Mouse (Mus musculus) myocyte (in vitro differentiated cells): ENCODE measurements around the gene Zfp42. TPM values are rescaled to one million over a fixed set of nuclear protein-coding genes. Genes with fewer than 3 reads are reported as not detected.

Experiments
- H3K27me3 ChIP-seq: one replicate; pipeline ENCODE4 v1.6.1; 2011; ENCODE audit not compliant: control insufficient read depth, insufficient read depth, insufficient read length
- H3K36me3 ChIP-seq: one replicate; pipeline ENCODE4 v1.6.1; 2011; ENCODE audit not compliant: control insufficient read depth, insufficient read depth
- H3K4me2 ChIP-seq: one replicate; pipeline ENCODE4 v1.6.1; 2011; ENCODE audit warnings: low read depth, control low read depth
- H3K4me3 ChIP-seq: one replicate; pipeline ENCODE4 v1.5.1; 2011; ENCODE audit warnings: mild to moderate bottlenecking, control low read depth, moderate library complexity
- H3K79me2 ChIP-seq: one replicate; pipeline ENCODE4 v1.6.1; 2011; ENCODE audit not compliant: control insufficient read depth, insufficient read depth
- H3ac ChIP-seq: one replicate; pipeline ENCODE4 v1.6.1; 2011; ENCODE audit not compliant: control insufficient read depth, insufficient read length
- CEBPB ChIP-seq: IDR thresholded peaks from 2 replicates; pipeline ENCODE4 v1.6.1; 2011; ENCODE audit warnings: mild to moderate bottlenecking, moderate library complexity; ENCODE audit not compliant: poor library complexity, insufficient read depth, severe bottlenecking
- E2F4 ChIP-seq: IDR thresholded peaks from one replicate; pipeline ENCODE4 v1.6.1; 2011; ENCODE audit warnings: mild to moderate bottlenecking, control low read depth, moderate library complexity; ENCODE audit not compliant: insufficient read depth
- MAX ChIP-seq: IDR thresholded peaks from one replicate; pipeline ENCODE4 v1.6.1; 2011; ENCODE audit warnings: low read depth, mild to moderate bottlenecking, control low read depth
- MYOD1 ChIP-seq, 3 experiments: IDR thresholded peaks; one replicate each; pipeline ENCODE4 v1.6.1; 2011; ENCODE audit warnings: control low read depth in 2 of 3, low read depth in 2 of 3, mild to moderate bottlenecking in 2 of 3, moderate library complexity in 1 of 3; ENCODE audit not compliant: insufficient read length in 2 of 3, control insufficient read depth in 1 of 3
- MYOG ChIP-seq, 3 experiments: IDR thresholded peaks; one replicate each; pipeline ENCODE4 v1.6.1; 2011; ENCODE audit warnings: control low read depth in 2 of 3, low read depth in 2 of 3, mild to moderate bottlenecking in 2 of 3; ENCODE audit not compliant: insufficient read length in 2 of 3, control insufficient read depth in 1 of 3, insufficient read depth in 1 of 3
- POLR2A ChIP-seq: IDR thresholded peaks from one replicate; pipeline ENCODE4 v1.6.1; 2011; ENCODE audit warnings: low read depth, mild to moderate bottlenecking, control low read depth, moderate library complexity; ENCODE audit not compliant: insufficient read length
- POLR2AphosphoS2 ChIP-seq: IDR thresholded peaks from one replicate; pipeline ENCODE4 v1.6.1; 2011; ENCODE audit warnings: low read depth, control low read depth; ENCODE audit not compliant: insufficient read length
- REST ChIP-seq: IDR thresholded peaks from one replicate; pipeline ENCODE4 v1.6.1; 2011; ENCODE audit warnings: mild to moderate bottlenecking, control low read depth, moderate library complexity; ENCODE audit not compliant: insufficient read depth, insufficient read length
- SRF ChIP-seq: IDR thresholded peaks from one replicate; pipeline ENCODE4 v1.6.1; 2011; ENCODE audit warnings: low read depth; ENCODE audit not compliant: control insufficient read depth, insufficient read length
- TCF12 ChIP-seq: IDR thresholded peaks from one replicate; pipeline ENCODE4 v1.6.1; 2011; ENCODE audit warnings: mild to moderate bottlenecking, control low read depth; ENCODE audit not compliant: poor library complexity, insufficient read depth, severe bottlenecking
- TCF3 ChIP-seq: IDR thresholded peaks from one replicate; pipeline ENCODE4 v1.6.1; 2011; ENCODE audit warnings: low read depth, control low read depth; ENCODE audit not compliant: insufficient read length
- USF1 ChIP-seq: IDR thresholded peaks from one replicate; pipeline ENCODE4 v1.6.1; 2011; ENCODE audit warnings: low read depth, mild to moderate bottlenecking, control low read depth, moderate library complexity
- polyA plus RNA-seq: library from polyadenylated mRNA; unstranded; fragments of >200 nt; fragmentation: generic; extraction: Trizol; gene quantifications from one replicate; pipeline ENCODE4 v1.2.1, GENCODE M21; 2012; ENCODE audit warnings: missing spikeins

Gene Zfp42
- polyA plus RNA-seq, 1 experiment: not detected

GRCm38 (mm10) chr8:43331657-43332056 lies 24.9 kb upstream of the Zfp42 start:
- Histone ChIP-seq H3K36me3 (no peaks in the 10 kb centered on the region), H3K27me3 (no peaks in the 10 kb centered on the region), H3ac (no peak overlapping the region), H3K4me3 (no peak overlapping the region), H3K4me2 (no peak overlapping the region), H3K79me2 (no peaks in the 10 kb centered on the region)
- TF ChIP-seq SRF (no peak), TCF12 (no peak), POLR2A (no peak), REST (no peak), USF1 (no peak), MAX (no peak), E2F4 (no peak), MYOG (IDR thresholded peaks at IDR 0.05; ENCODE audit: control insufficient read depth in 1 of 3, insufficient read depth in 1 of 3, insufficient read length in 2 of 3, low read depth in 2 of 3) (no peak), CEBPB (no peak), MYOD1 (IDR thresholded peaks at IDR 0.05; ENCODE audit: control insufficient read depth in 1 of 3, insufficient read length in 2 of 3, low read depth in 2 of 3) (no peak), TCF3 (no peak), POLR2AphosphoS2 (no peak)

GRCm38 (mm10) chr8:43329913-43330705 lies 23.3 kb upstream of the Zfp42 start:
- H3K4me3 ChIP-seq: no peak overlapping the region
- H3K79me2 ChIP-seq: no peaks in the 10 kb centered on the region
- H3K27me3 ChIP-seq: no peaks in the 10 kb centered on the region
- TF ChIP-seq USF1 (no peak), POLR2AphosphoS2 (no peak), REST (no peak), SRF (no peak), TCF3 (no peak), MAX (no peak), MYOG (IDR thresholded peaks at IDR 0.05; ENCODE audit: control insufficient read depth in 1 of 3, insufficient read depth in 1 of 3, insufficient read length in 2 of 3, low read depth in 2 of 3) (no peak), POLR2A (no peak), CEBPB (no peak), TCF12 (no peak), MYOD1 (IDR thresholded peaks at IDR 0.05; ENCODE audit: control insufficient read depth in 1 of 3, insufficient read length in 2 of 3, low read depth in 2 of 3) (no peak), E2F4 (no peak)
- no peak overlapping the region for H3K4me2 ChIP-seq
- no peak overlapping the region for H3ac ChIP-seq
- H3K36me3 ChIP-seq: no peaks in the 10 kb centered on the region

GRCm38 (mm10) chr8:43328666-43329065 lies 21.9 kb upstream of the Zfp42 start:
- Histone ChIP-seq H3K79me2 (no peaks in the 10 kb centered on the region), H3K4me2 (no peak overlapping the region), H3K4me3 (no peak overlapping the region), H3K36me3 (no peaks in the 10 kb centered on the region), H3ac (no peak overlapping the region), H3K27me3 (no peaks in the 10 kb centered on the region)
- TF ChIP-seq POLR2A (no peak), SRF (no peak), MYOD1 (IDR thresholded peaks at IDR 0.05; ENCODE audit: control insufficient read depth in 1 of 3, insufficient read length in 2 of 3, low read depth in 2 of 3) (no peak), REST (no peak), MYOG (IDR thresholded peaks at IDR 0.05; ENCODE audit: control insufficient read depth in 1 of 3, insufficient read depth in 1 of 3, insufficient read length in 2 of 3, low read depth in 2 of 3) (no peak), POLR2AphosphoS2 (no peak), E2F4 (no peak), TCF3 (no peak), TCF12 (no peak)

- Histone ChIP-seq H3K36me3 (no peaks in the 10 kb centered on the region), H3K27me3 (no peaks in the 10 kb centered on the region), H3K79me2 (no peaks in the 10 kb centered on the region), H3K4me2 (no peak overlapping the region), H3K4me3 (no peak overlapping the region), H3ac (no peak overlapping the region)
- TF ChIP-seq TCF3: no peak
- TF ChIP-seq POLR2AphosphoS2: no peak
- no peak for TF ChIP-seq SRF
- TF ChIP-seq USF1: no peak
- no peak for TF ChIP-seq REST
- TF ChIP-seq CEBPB: no peak
- TF ChIP-seq POLR2A: no peak
- no peak for TF ChIP-seq MAX
- TF ChIP-seq E2F4: no peak
- no peak for TF ChIP-seq TCF12
These were observed 14.0 kb upstream of the Zfp42 start for GRCm38 (mm10) chr8:43320771-43321170.
